Mouse (Mus musculus) right cerebral cortex, postnatal 10 days (tissue): ENCODE results near the gene Cbx5.

Experiments used
- DNase-seq, 2 experiments: peaks; one replicate each; pipeline ENCODE4 v3.0.0; 2021; ENCODE audit warnings: low spot score in 2 of 2

Gene Cbx5

GRCm38 (mm10) chr15:103239685-103240159 lies at the start of gene Cbx5:
Gene Cbx5, minus strand, starts transcription at chr15:103239816.
- DNase-seq, result peak; percentile 99

GRCm38 (mm10) chr15:103285778-103286417 lies 46.3 kb upstream of the Cbx5 start:
- peak; percentile 80 to 83 for DNase-seq

GRCm38 (mm10) chr15:103284647-103285046 lies 45.0 kb upstream of the Cbx5 start:
- DNase-seq, result peak; percentile 24 to 38

GRCm38 (mm10) chr15:103284066-103284465 lies 44.5 kb upstream of the Cbx5 start:
- DNase-seq, result peak; percentile 37 to 49

GRCm38 (mm10) chr15:103281465-103282205 lies 42.0 kb upstream of the Cbx5 start:
- DNase-seq, result no peak

GRCm38 (mm10) chr15:103280817-103281464 lies 41.3 kb upstream of the Cbx5 start:
- no peak for DNase-seq

- no peak for DNase-seq
Measured at GRCm38 (mm10) chr15:103279750-103280149, 40.1 kb upstream of the Cbx5 start.

GRCm38 (mm10) chr15:103277949-103278348 lies 38.3 kb upstream of the Cbx5 start:
- DNase-seq, result no peak

- peak in 1 of 2 experiments; percentile 22 for DNase-seq
Measured at GRCm38 (mm10) chr15:103275943-103276342, 36.3 kb upstream of the Cbx5 start.

- DNase-seq, result peak; percentile 98 to 100
Measured at GRCm38 (mm10) chr15:103272419-103273279, 33.0 kb upstream of the Cbx5 start, which contains the start of gene Copz1. Gene Copz1, plus strand, starts transcription at chr15:103272714.

GRCm38 (mm10) chr15:103268903-103269302 lies 29.3 kb upstream of the Cbx5 start:
- no peak for DNase-seq

GRCm38 (mm10) chr15:103264794-103265193 lies 25.2 kb upstream of the Cbx5 start:
- no peak for DNase-seq

- no peak for DNase-seq
Measured at GRCm38 (mm10) chr15:103259989-103260388, 20.4 kb upstream of the Cbx5 start.

- DNase-seq, result no peak
Measured at GRCm38 (mm10) chr15:103259162-103259561, 19.5 kb upstream of the Cbx5 start.

- DNase-seq, result no peak
Measured at GRCm38 (mm10) chr15:103257790-103258728, 18.4 kb upstream of the Cbx5 start, which contains the start of gene Nfe2. Gene Nfe2, minus strand, starts transcription at chr15:103258403.

GRCm38 (mm10) chr15:103256210-103256986 lies 16.8 kb upstream of the Cbx5 start:
- no peak for DNase-seq

- DNase-seq, result no peak
Measured at GRCm38 (mm10) chr15:103255169-103255568, 15.6 kb upstream of the Cbx5 start.

GRCm38 (mm10) chr15:103253352-103253751 lies 13.7 kb upstream of the Cbx5 start:
- DNase-seq, result no peak

- no peak for DNase-seq
Measured at GRCm38 (mm10) chr15:103252660-103253059, 13.0 kb upstream of the Cbx5 start.
